Mouse (Mus musculus) ES-Bruce4 (cell line): ENCODE measurements at regions not wholly inside any gene's neighbourhood (a gene's known extent, or its start where the extent isn't known, plus 50 kb on each side); places are given as distances from the start of the nearest gene placed in this dataset.

ENCODE experiments used
- H3K27ac ChIP-seq: 2 replicates; pipeline ENCODE4 v1.5.1; 2012; ENCODE audit warnings: low read length, inconsistent platforms; ENCODE audit not compliant: insufficient read depth
- H3K27me3 ChIP-seq: 2 replicates; pipeline ENCODE4 v1.6.1; 2012; ENCODE audit warnings: mild to moderate bottlenecking, low read length, inconsistent platforms; ENCODE audit not compliant: control insufficient read depth, poor library complexity, insufficient read depth, severe bottlenecking
- H3K36me3 ChIP-seq: 2 replicates; pipeline ENCODE4 v1.6.1; 2012; ENCODE audit warnings: inconsistent platforms, mild to moderate bottlenecking, low read length, moderate library complexity; ENCODE audit not compliant: control insufficient read depth, poor library complexity, insufficient read depth, severe bottlenecking
- H3K4me1 ChIP-seq: one replicate; pipeline ENCODE4 v1.8.1; 2011; ENCODE audit warnings: low read length; ENCODE audit not compliant: control insufficient read depth, insufficient read depth
- H3K4me3 ChIP-seq: 2 replicates; pipeline ENCODE4 v1.5.1; 2011; ENCODE audit warnings: low read depth, mild to moderate bottlenecking, low read length
- H3K9ac ChIP-seq: 2 replicates; pipeline ENCODE4 v1.6.1; 2012; ENCODE audit warnings: low read depth, mild to moderate bottlenecking, inconsistent platforms; ENCODE audit not compliant: poor library complexity, severe bottlenecking
- H3K9me3 ChIP-seq: replicated peaks from 2 replicates; pipeline ENCODE4 v1.6.1; 2012; ENCODE audit warnings: mild to moderate bottlenecking, low read length, inconsistent platforms; ENCODE audit not compliant: control insufficient read depth, poor library complexity, insufficient read depth, severe bottlenecking
- CTCF ChIP-seq: IDR thresholded peaks from one replicate; pipeline ENCODE4 v1.8.1; 2011; ENCODE audit warnings: low read depth, low read length
- EP300 ChIP-seq: IDR thresholded peaks from 2 replicates; pipeline ENCODE4 v1.6.1; 2011; ENCODE audit warnings: low read depth, low read length; ENCODE audit not compliant: insufficient read depth
- POLR2A ChIP-seq: IDR thresholded peaks from one replicate; pipeline ENCODE4 v1.8.1; 2011; ENCODE audit warnings: low read length; ENCODE audit not compliant: insufficient read depth

GRCm38 (mm10) chr11:112902618-112903017, 120.6 kb downstream of the Sox9 start:
- H3K4me3 ChIP-seq: no peak overlapping the region
- H3K27ac ChIP-seq: no peak overlapping the region
- H3K9ac ChIP-seq: no peak overlapping the region
- H3K9me3 ChIP-seq: no peaks in the 10 kb centered on the region
- TF ChIP-seq EP300 (no peak), POLR2A (no peak), CTCF (no peak)
- no peaks in the 10 kb centered on the region for H3K4me1 ChIP-seq
- no peaks in the 10 kb centered on the region for H3K27me3 ChIP-seq
- H3K36me3 ChIP-seq: no peaks in the 10 kb centered on the region

GRCm38 (mm10) chr11:112910309-112910708, 128.3 kb downstream of the Sox9 start:
- H3K9me3 ChIP-seq: no peaks in the 10 kb centered on the region
- TF ChIP-seq CTCF (no peak), EP300 (no peak), POLR2A (no peak)
- no peak overlapping the region for H3K4me3 ChIP-seq
- H3K4me1 ChIP-seq: no peaks in the 10 kb centered on the region
- H3K27me3 ChIP-seq: peaks cover 2% of the 10 kb centered on the region
- no peak overlapping the region for H3K9ac ChIP-seq
- H3K27ac ChIP-seq: no peak overlapping the region
- H3K36me3 ChIP-seq: no peaks in the 10 kb centered on the region

DNA sequence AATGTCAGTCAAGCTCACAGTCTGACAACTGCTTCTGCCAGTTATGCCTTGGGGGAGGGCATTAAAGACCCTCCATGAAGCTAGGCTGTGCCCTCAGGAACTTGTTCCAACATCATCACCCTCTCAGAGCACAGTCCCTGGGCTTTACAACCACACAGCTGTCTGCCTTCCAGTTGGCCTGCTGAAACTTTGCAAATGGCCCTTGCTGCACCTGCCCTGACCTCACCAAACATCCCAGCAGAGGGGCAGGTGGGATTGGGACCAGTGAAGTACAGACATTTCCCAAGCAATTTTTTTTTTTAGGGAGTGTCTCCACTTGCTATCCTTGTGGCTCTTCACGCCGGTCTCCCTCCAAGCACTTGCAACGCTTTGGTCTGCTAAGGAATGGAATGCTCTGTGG, 130.9 kb downstream of the Sox9 start:
- no peak overlapping the region for H3K9ac ChIP-seq
- H3K36me3 ChIP-seq: no peaks in the 10 kb centered on the region
- H3K9me3 ChIP-seq: no peaks in the 10 kb centered on the region
- H3K27me3 ChIP-seq: peaks cover 2% of the 10 kb centered on the region
- TF ChIP-seq EP300: no peak
- TF ChIP-seq CTCF: no peak
- no peak for TF ChIP-seq POLR2A
- H3K4me1 ChIP-seq: no peaks in the 10 kb centered on the region
- no peak overlapping the region for H3K27ac ChIP-seq
- no peak overlapping the region for H3K4me3 ChIP-seq

- Histone ChIP-seq H3K9ac (no peak overlapping the region), H3K27ac (no peak overlapping the region), H3K9me3 (no peaks in the 10 kb centered on the region), H3K4me3 (no peak overlapping the region), H3K4me1 (no peaks in the 10 kb centered on the region), H3K27me3 (peaks cover 2% of the 10 kb centered on the region), H3K36me3 (no peaks in the 10 kb centered on the region)
- no peak for TF ChIP-seq CTCF
- TF ChIP-seq POLR2A: no peak
- TF ChIP-seq EP300: no peak
Measured at GRCm38 (mm10) chr11:112916923-112917322, 134.9 kb downstream of the Sox9 start.

DNA sequence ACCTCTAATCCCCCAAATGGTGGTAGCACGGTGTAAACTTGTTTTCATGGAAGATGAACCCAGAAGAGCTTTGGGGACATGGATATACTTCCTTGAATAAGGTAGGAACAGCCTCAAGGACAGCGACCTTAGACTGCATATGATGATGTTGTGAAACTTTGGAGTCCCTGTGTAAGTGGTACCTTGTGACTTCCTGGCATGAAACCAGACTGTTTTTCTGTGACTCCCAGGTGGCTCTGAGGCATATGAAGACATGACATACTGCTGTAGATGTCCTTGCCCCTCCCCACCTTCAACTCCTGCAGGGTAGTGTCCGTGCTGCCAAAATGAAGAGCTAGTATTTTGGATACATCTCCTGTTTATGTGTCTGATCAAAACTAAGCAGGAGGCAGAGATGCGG, 138.1 kb downstream of the Sox9 start:
- Histone ChIP-seq H3K36me3 (no peaks in the 10 kb centered on the region), H3K4me3 (no peak overlapping the region), H3K9ac (no peak overlapping the region), H3K27me3 (no peaks in the 10 kb centered on the region; the same call in 1 of the 2 replicates), H3K27ac (no peak overlapping the region), H3K4me1 (no peaks in the 10 kb centered on the region), H3K9me3 (no peaks in the 10 kb centered on the region)
- TF ChIP-seq EP300 (no peak), CTCF (no peak), POLR2A (no peak)

DNA sequence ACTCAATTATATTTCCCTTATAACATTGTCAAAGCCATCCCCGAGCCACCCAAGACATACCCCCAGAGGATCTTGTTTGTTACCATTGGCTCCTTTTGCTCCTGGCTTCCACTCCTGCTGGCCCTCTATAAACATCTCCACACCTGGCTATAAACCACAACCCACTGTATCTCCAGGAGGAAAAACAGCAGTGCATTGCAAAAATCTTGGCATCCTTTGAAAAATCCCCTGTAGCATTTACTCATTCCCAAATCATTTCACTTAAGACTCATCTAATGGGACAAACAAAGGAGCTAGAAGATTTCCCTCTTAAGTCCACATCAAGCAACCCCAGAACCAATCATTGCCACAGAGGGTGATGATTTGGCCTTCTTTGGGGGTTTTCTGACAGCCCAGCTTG, 142.6 kb downstream of the Sox9 start:
- Histone ChIP-seq H3K9me3 (peaks cover 4% of the 10 kb centered on the region; the same call in 1 of the 2 replicates), H3K27me3 (no peaks in the 10 kb centered on the region), H3K27ac (no peak overlapping the region), H3K4me1 (no peaks in the 10 kb centered on the region), H3K9ac (no peak overlapping the region), H3K4me3 (no peak overlapping the region), H3K36me3 (no peaks in the 10 kb centered on the region)
- TF ChIP-seq EP300 (no peak), POLR2A (no peak), CTCF (no peak)

GRCm38 (mm10) chr11:112925140-112925539, 143.1 kb downstream of the Sox9 start:
- Histone ChIP-seq H3K9ac (no peak overlapping the region), H3K27me3 (no peaks in the 10 kb centered on the region), H3K4me1 (no peaks in the 10 kb centered on the region), H3K36me3 (no peaks in the 10 kb centered on the region), H3K9me3 (peaks cover 4% of the 10 kb centered on the region; the same call in 1 of the 2 replicates), H3K4me3 (no peak overlapping the region), H3K27ac (no peak overlapping the region)
- no peak for TF ChIP-seq CTCF
- no peak for TF ChIP-seq POLR2A
- no peak for TF ChIP-seq EP300
